Mouse (Mus musculus): ENCODE measurements at regions not wholly inside any gene's neighbourhood (a gene's known extent, or its start where the extent isn't known, plus 50 kb on each side); places are given as distances from the start of the nearest gene placed in this dataset.

DNA sequence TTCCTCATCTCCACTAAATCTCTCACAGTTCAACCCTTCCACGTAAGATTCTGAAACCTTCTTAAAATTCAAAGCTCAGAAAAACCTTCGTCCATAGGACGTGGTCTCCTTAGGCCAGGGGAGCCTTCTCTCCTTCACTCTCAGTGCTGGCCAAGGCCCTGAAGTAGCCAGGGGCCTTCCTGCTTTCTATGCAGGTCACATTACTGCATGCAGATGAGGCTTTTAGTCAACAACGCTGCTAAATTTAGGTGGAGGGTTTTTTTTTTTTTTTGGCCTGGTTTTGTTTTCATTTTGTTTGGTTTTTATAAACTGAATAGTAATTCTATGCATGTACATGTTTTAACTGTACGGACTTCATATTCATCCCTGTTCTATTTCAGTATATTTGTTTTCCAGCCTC lies 214.5 kb upstream of the Acvr2a start:
- Histone ChIP-seq H3K27me3 (ENCODE audit: control insufficient read depth, insufficient read depth, low read length) (no peaks in the 10 kb centered on the region), H3K4me3 (ENCODE audit: low read depth, low read length) (no peak overlapping the region), H3K27ac (ENCODE audit: low read depth, low read length) (no peak overlapping the region), H3K36me3 (ENCODE audit: control insufficient read depth, insufficient read depth, low read length) (no peaks in the 10 kb centered on the region), H3K9ac (replicated peaks; ENCODE audit: low read depth, low read length) (no peak overlapping the region), H3K4me2 (ENCODE audit: low read depth, low read length) (no peak overlapping the region), H3K9me3 (ENCODE audit: control insufficient read depth, low read length) (no peaks in the 10 kb centered on the region), H3K4me1 (ENCODE audit: control insufficient read depth, insufficient read depth, low read length) (no peaks in the 10 kb centered on the region)
- 64% methylated on average over 5 of the region's 5 CpGs for WGBS
- no peak for ATAC-seq (ENCODE audit: low read depth)

DNA sequence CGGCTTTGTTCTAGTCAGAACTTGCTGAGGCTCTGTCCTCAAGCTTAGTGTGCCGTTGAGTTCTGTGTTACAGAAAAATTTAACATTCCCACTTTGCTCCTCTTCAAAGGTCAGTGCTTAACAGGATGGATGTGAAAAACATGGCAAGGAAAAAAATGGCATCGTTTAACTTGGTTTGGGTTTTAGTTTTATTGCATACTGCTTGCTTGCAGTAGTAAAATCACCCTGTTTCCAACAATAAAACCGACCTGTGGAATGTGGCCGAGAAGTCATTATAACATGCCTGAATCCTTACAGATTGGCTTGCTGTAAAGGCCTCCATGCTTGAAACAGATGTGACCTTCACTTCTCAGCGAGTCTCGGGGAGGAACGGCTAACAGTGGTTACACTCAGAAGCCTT lies 212.1 kb upstream of the Acvr2a start:
- H3K27ac ChIP-seq (ENCODE audit: low read depth, low read length), result no peak overlapping the region
- H3K9me3 ChIP-seq (ENCODE audit: control insufficient read depth, low read length), result no peaks in the 10 kb centered on the region
- H3K36me3 ChIP-seq (ENCODE audit: control insufficient read depth, insufficient read depth, low read length), result no peaks in the 10 kb centered on the region
- WGBS, result 31% methylated on average over 8 of the region's 8 CpGs
- H3K4me2 ChIP-seq (ENCODE audit: low read depth, low read length), result no peak overlapping the region
- H3K9ac ChIP-seq (replicated peaks; ENCODE audit: low read depth, low read length), result no peak overlapping the region
- H3K4me3 ChIP-seq (ENCODE audit: low read depth, low read length), result no peak overlapping the region
- no peaks in the 10 kb centered on the region for H3K4me1 ChIP-seq (ENCODE audit: control insufficient read depth, insufficient read depth, low read length)
- H3K27me3 ChIP-seq (ENCODE audit: control insufficient read depth, insufficient read depth, low read length), result no peaks in the 10 kb centered on the region
- ATAC-seq (ENCODE audit: low read depth), result no peak

DNA sequence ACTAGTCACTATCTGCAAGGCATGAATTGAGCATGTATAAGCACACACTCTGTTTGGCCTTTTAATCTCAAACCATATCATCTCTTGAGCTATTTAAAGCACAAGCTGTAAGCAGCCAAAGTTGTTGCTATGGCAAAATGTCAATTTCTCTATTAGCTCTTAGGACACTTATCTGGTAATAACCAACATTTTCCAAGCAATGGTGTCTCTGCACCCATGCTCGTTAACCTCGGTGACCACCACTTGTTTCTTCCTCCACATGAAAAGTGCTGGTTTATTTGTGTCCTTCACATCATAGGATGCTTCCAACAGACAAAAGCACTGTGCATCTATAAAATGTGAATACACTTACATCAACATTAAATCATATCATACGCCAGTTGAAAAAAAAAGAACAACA lies 204.4 kb upstream of the Acvr2a start:
- Histone ChIP-seq H3K9ac (replicated peaks; ENCODE audit: low read depth, low read length) (no peak overlapping the region), H3K36me3 (ENCODE audit: control insufficient read depth, insufficient read depth, low read length) (no peaks in the 10 kb centered on the region), H3K4me3 (ENCODE audit: low read depth, low read length) (no peak overlapping the region), H3K27me3 (ENCODE audit: control insufficient read depth, insufficient read depth, low read length) (no peaks in the 10 kb centered on the region), H3K4me2 (ENCODE audit: low read depth, low read length) (no peak overlapping the region), H3K4me1 (ENCODE audit: control insufficient read depth, insufficient read depth, low read length) (no peaks in the 10 kb centered on the region), H3K27ac (ENCODE audit: low read depth, low read length) (no peak overlapping the region), H3K9me3 (ENCODE audit: control insufficient read depth, low read length) (no peaks in the 10 kb centered on the region)
- 93% methylated on average over 3 of the region's 3 CpGs for WGBS
- no peak for ATAC-seq (ENCODE audit: low read depth)

DNA sequence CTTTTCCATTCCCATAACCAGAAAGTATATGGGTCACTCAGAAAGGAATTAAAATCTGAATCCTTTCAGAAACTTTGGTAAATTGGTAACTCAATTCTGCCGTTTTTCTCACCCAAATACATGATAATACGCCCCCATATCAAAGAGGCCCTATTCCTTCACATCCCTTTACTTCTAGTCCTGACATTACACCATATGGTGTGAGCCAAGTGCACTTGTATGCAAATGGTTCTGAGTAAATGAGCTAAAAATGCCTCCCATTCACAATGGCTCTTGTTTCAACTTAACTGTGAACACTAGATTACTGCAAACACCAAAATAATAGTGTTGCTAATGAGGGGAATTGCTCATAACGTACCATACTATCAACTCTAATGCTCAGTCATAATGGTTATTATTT lies 201.7 kb upstream of the Acvr2a start:
- WGBS, result 56% methylated on average over 3 of the region's 3 CpGs
- Histone ChIP-seq H3K4me1 (ENCODE audit: control insufficient read depth, insufficient read depth, low read length) (no peaks in the 10 kb centered on the region), H3K36me3 (ENCODE audit: control insufficient read depth, insufficient read depth, low read length) (no peaks in the 10 kb centered on the region), H3K4me3 (ENCODE audit: low read depth, low read length) (no peak overlapping the region), H3K9ac (replicated peaks; ENCODE audit: low read depth, low read length) (no peak overlapping the region), H3K9me3 (ENCODE audit: control insufficient read depth, low read length) (no peaks in the 10 kb centered on the region), H3K27me3 (ENCODE audit: control insufficient read depth, insufficient read depth, low read length) (no peaks in the 10 kb centered on the region), H3K27ac (ENCODE audit: low read depth, low read length) (no peak overlapping the region), H3K4me2 (ENCODE audit: low read depth, low read length) (no peak overlapping the region)
- no peak; the same call in 1 of the 2 replicates for ATAC-seq (ENCODE audit: low read depth)

DNA sequence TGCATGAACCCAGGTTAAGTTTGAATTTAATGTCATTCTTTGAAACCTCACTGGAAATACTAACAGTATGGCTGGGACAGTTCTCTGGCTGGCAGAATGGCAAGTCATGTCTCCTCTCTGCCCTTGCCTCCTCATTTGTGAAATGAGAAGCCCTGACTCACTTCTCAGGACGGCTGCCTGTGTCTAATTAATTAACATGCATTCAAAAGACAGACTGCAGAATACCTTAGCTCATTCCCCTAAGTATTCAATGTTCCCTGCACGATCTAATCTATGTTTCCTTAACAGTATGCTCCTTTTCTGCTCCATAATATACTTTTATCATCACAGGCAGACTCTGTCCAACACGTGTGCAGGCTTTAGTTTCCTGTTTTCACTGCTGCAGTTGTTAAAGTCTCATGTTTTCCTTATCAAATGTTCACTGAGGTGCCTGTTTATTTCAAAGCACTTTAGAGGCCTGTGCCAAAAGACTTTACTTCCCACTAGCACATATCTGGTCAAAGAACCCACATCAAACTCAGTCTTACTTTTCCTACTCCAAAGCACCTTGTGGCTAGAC lies 196.7 kb upstream of the Acvr2a start:
- H3K36me3 ChIP-seq (ENCODE audit: control insufficient read depth, insufficient read depth, low read length), result no peaks in the 10 kb centered on the region
- no peak overlapping the region for H3K27ac ChIP-seq (ENCODE audit: low read depth, low read length)
- no peak overlapping the region for H3K4me3 ChIP-seq (ENCODE audit: low read depth, low read length)
- H3K27me3 ChIP-seq (ENCODE audit: control insufficient read depth, insufficient read depth, low read length), result no peaks in the 10 kb centered on the region
- ATAC-seq (ENCODE audit: low read depth), result no peak
- H3K4me2 ChIP-seq (ENCODE audit: low read depth, low read length), result no peak overlapping the region
- 28% methylated on average over 3 of the region's 3 CpGs for WGBS
- H3K9me3 ChIP-seq (ENCODE audit: control insufficient read depth, low read length), result no peaks in the 10 kb centered on the region
- no peak overlapping the region for H3K9ac ChIP-seq (replicated peaks; ENCODE audit: low read depth, low read length)
- H3K4me1 ChIP-seq (ENCODE audit: control insufficient read depth, insufficient read depth, low read length), result no peaks in the 10 kb centered on the region

DNA sequence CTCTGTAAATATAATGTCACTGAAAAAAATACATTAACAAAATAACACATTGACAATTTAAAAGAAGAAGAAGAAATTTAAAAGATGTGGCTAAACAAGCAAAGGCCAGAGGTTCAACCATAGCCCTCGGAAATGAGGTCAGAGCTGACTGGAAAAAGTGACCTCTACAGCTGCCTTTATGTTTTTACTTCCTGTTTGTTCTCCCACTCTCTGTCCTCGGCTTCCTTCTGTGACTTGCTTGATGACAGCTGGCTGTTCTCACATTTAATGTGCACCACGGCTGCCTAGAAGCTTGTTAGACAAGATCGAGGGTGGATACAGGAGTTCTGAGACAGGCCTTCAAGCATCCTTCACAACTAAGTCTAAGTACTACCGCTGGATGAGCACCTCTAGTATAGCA lies 194.9 kb upstream of the Acvr2a start:
- Histone ChIP-seq H3K9ac (replicated peaks; ENCODE audit: low read depth, low read length) (no peak overlapping the region), H3K27me3 (ENCODE audit: control insufficient read depth, insufficient read depth, low read length) (no peaks in the 10 kb centered on the region), H3K4me3 (ENCODE audit: low read depth, low read length) (no peak overlapping the region), H3K9me3 (ENCODE audit: control insufficient read depth, low read length) (no peaks in the 10 kb centered on the region), H3K4me2 (ENCODE audit: low read depth, low read length) (no peak overlapping the region), H3K27ac (ENCODE audit: low read depth, low read length) (no peak overlapping the region), H3K36me3 (ENCODE audit: control insufficient read depth, insufficient read depth, low read length) (no peaks in the 10 kb centered on the region), H3K4me1 (ENCODE audit: control insufficient read depth, insufficient read depth, low read length) (no peaks in the 10 kb centered on the region)
- WGBS, result 69% methylated on average over 5 of the region's 5 CpGs
- ATAC-seq (ENCODE audit: low read depth), result no peak

DNA sequence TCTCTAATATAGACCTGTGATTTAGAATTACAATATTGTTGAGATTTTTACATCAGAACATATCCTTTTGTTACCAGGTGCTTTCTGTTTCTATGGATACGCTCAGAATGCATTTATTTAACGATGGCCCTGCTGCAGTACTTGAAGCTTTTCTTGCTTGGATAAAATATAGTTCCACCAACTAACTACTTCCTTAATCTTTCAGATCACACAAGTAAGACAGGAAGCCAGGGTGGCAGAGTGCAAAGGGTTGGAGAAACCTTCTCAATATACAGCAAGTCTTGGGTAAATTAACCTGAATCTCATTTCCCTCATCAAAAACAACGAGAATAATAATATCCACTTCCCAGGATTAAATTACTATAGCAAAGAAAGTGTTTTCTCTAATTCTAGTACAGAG lies 193.1 kb upstream of the Acvr2a start:
- Histone ChIP-seq H3K9me3 (ENCODE audit: control insufficient read depth, low read length) (no peaks in the 10 kb centered on the region), H3K36me3 (ENCODE audit: control insufficient read depth, insufficient read depth, low read length) (no peaks in the 10 kb centered on the region), H3K4me1 (ENCODE audit: control insufficient read depth, insufficient read depth, low read length) (no peaks in the 10 kb centered on the region), H3K27me3 (ENCODE audit: control insufficient read depth, insufficient read depth, low read length) (no peaks in the 10 kb centered on the region), H3K4me2 (ENCODE audit: low read depth, low read length) (no peak overlapping the region), H3K9ac (replicated peaks; ENCODE audit: low read depth, low read length) (no peak overlapping the region), H3K4me3 (ENCODE audit: low read depth, low read length) (no peak overlapping the region), H3K27ac (ENCODE audit: low read depth, low read length) (no peak overlapping the region)
- ATAC-seq (ENCODE audit: low read depth), result no peak
- 67% methylated on average over 3 of the region's 3 CpGs for WGBS

DNA sequence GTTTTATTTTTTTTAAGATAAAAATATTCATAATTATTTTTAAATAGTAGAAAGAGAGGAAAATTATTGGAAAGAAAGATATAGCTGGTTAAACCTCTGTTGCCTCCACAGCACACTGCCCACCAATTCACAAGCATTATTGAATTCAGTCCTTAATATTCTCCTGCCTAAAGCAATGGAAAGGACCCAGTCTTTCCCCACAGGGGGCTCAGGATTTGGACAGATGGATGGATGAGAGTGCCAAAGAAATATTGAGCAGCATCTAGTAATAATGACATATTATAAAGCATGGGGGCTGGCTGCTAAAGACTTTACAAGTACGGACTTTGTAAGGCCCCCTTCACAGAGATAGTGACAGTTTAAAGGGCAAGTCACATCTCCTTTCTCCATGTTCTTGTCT lies 191.6 kb upstream of the Acvr2a start:
- Histone ChIP-seq H3K27ac (ENCODE audit: low read depth, low read length) (no peak overlapping the region), H3K9ac (replicated peaks; ENCODE audit: low read depth, low read length) (no peak overlapping the region), H3K36me3 (ENCODE audit: control insufficient read depth, insufficient read depth, low read length) (no peaks in the 10 kb centered on the region), H3K27me3 (ENCODE audit: control insufficient read depth, insufficient read depth, low read length) (no peaks in the 10 kb centered on the region), H3K4me3 (ENCODE audit: low read depth, low read length) (no peak overlapping the region), H3K4me2 (ENCODE audit: low read depth, low read length) (no peak overlapping the region), H3K9me3 (ENCODE audit: control insufficient read depth, low read length) (no peaks in the 10 kb centered on the region), H3K4me1 (ENCODE audit: control insufficient read depth, insufficient read depth, low read length) (no peaks in the 10 kb centered on the region)
- ATAC-seq (ENCODE audit: low read depth), result no peak
- 85% methylated on average over 1 of the region's 1 CpGs for WGBS

DNA sequence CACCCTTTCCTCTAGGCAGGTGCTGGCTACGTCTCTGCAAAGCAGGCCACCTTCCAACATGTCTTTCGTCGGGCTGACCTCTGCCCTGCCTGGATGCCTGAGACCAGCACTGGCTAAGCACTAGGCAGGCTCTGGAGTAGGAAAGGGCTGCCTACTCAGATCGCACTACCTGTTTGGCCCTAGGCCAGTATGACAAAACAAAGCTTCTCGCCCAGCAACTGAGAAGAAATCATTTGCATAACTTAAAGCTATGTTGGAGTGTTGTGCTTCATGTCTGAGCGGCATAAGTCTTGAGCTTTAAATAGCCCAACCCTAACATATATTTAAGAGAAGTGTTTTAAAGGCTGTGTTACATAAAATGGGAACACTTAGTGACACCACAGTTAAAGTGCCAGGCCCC lies 189.9 kb upstream of the Acvr2a start:
- Histone ChIP-seq H3K9me3 (ENCODE audit: control insufficient read depth, low read length) (no peaks in the 10 kb centered on the region), H3K4me3 (ENCODE audit: low read depth, low read length) (no peak overlapping the region), H3K27me3 (ENCODE audit: control insufficient read depth, insufficient read depth, low read length) (no peaks in the 10 kb centered on the region), H3K27ac (ENCODE audit: low read depth, low read length) (no peak overlapping the region), H3K9ac (replicated peaks; ENCODE audit: low read depth, low read length) (no peak overlapping the region), H3K4me2 (ENCODE audit: low read depth, low read length) (no peak overlapping the region), H3K4me1 (ENCODE audit: control insufficient read depth, insufficient read depth, low read length) (0 out of 2 replicates have a peak, but pooled peaks cover under 1% of the 10 kb centered on the region), H3K36me3 (ENCODE audit: control insufficient read depth, insufficient read depth, low read length) (no peaks in the 10 kb centered on the region)
- ATAC-seq (ENCODE audit: low read depth), result no peak
- WGBS, result 73% methylated on average over 6 of the region's 6 CpGs

DNA sequence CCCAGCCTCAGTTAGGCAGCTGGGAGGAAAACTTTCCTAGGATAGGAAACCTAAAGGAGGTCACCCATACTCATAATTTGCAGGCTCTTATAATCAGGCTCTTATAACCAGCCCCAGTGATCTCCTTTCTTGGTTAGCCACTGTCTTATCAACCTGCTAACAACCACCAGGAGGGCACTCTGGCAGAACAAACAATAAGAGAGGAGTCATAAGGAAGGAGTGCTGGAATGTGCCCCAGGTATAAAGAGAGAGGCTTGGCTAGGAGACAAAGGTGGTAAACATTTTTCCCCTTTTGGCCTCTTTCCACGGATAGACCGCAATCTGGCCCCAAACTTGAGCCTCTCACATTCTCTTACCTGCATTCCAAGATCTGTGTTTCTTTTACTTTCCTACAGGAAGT lies 189.4 kb upstream of the Acvr2a start:
- no peaks in the 10 kb centered on the region for H3K36me3 ChIP-seq (ENCODE audit: control insufficient read depth, insufficient read depth, low read length)
- ATAC-seq (ENCODE audit: low read depth), result no peak
- no peak overlapping the region for H3K9ac ChIP-seq (replicated peaks; ENCODE audit: low read depth, low read length)
- no peak overlapping the region for H3K4me3 ChIP-seq (ENCODE audit: low read depth, low read length)
- H3K4me2 ChIP-seq (ENCODE audit: low read depth, low read length), result no peak overlapping the region
- no peaks in the 10 kb centered on the region for H3K9me3 ChIP-seq (ENCODE audit: control insufficient read depth, low read length)
- H3K27ac ChIP-seq (ENCODE audit: low read depth, low read length), result no peak overlapping the region
- 76% methylated on average over 2 of the region's 2 CpGs for WGBS
- H3K27me3 ChIP-seq (ENCODE audit: control insufficient read depth, insufficient read depth, low read length), result no peaks in the 10 kb centered on the region
- peaks cover 4% of the 10 kb centered on the region; the same call in 1 of the 2 replicates for H3K4me1 ChIP-seq (ENCODE audit: control insufficient read depth, insufficient read depth, low read length)
